Mouse (Mus musculus) retina, postnatal 7 days (tissue): ENCODE measurements around the gene Rpia.

ENCODE experiments used
- DNase-seq: peaks from one replicate; pipeline ENCODE4 v3.0.0-alpha.2; 2012; ENCODE audit warnings: low read depth, low spot score

Rpia gene

DNA sequence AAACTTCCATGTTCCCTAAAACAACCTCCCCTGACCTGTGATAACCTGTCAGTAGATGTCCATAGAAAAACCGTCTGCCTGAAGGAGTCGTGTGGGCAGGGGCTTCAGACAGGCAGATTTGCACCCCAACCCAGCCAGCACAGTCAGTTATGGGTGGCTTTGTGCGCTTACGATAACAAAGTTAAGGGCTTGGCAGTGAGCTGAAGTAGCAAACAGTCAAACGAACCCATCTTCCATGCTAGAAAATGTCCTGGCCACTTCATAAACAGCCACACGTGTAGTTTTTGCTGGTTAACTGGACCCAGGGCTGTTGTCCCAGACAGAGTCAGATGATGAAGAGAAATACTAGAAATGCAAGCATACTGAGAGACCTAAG, 40.1 kb downstream of the Rpia start:
- DNase-seq: no peak

DNA sequence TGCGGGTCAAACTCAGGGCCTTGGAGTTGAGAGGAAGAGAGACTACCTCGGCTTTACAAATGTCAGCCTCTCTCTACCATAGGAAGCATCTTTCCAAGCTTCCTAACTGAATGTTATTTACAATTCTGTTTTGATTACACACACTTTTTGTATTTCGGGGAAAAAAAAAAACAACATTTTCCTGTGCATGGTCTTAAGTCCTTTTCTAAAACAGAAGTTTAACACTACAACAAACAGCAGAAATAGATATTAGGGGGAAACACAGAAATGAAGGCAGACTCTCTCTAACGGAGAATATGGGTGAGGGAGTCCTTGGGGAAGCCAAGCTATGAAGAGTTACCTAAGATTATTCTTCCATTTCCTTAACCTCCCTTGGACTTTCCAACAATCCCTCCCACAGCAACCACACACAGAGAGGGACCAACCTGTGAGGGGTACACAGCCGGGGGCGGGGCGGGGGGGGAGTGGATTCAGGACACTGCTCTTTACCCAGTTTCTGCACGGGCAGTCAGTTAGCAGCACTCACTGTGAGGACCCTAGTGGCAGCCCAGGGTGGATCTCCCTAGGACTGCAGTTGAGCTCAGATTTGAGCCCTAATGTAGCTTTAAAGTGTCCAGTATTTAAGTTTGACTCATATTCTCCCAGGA, 40.7 kb downstream of the Rpia start:
- no peak for DNase-seq

DNA sequence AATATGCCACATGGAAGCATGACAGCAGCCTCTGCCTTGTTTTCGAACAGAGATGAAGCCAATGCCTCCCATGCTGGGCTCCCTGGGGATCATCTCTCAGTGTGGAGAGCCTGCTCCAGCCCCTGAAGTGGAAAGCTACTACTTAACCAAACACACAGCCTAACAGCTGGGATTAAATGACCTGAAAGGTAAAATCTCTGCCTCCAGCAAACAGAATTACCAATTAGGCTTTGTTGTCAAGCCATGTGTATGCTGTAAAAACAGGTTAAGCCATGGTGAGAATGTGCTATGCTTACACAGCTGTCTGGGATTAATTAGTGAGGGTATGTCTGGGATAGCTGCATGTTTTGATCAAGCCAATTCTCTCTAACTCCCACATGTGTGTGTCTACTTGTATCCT, 42.3 kb downstream of the Rpia start:
- DNase-seq: no peak

DNA sequence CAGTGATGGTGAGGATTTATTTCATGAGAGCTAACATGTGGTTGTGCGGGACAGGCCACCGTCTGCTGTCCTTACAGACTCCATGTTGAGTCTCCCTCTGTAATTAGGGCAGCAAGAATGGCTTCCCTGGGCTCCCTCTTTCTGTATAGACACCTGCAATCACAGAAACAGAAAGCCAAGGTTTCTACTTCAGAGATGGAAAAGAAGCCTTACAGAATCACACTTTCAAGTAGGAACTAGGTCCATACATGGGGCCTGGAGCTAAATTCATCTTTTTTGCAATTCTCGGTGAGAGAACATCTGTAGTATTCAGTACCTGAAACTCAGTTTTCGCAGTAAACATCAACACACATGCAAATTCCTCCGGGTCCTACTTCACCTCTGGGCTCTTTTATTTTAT, 44.3 kb downstream of the Rpia start:
- DNase-seq: no peak

DNA sequence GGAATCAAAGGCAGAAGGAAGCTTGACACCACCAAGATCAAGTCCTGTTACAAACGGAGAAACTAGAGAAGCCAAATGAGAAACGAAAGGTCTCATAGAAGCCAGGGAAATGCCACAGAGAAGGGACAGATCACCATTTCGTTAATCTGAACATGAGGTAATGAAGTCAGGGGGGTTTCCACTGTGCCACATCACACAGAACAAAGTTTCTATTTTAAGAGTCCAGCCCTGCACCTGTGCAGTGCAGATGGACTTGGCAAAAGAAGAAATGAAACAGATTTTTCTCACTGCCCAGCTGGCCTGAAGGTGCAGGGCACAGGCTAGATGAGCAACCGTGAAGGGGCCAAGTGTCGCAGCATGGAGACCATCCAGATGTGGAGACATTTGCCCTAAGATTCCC, 48.1 kb downstream of the Rpia start:
- DNase-seq: no peak

DNA sequence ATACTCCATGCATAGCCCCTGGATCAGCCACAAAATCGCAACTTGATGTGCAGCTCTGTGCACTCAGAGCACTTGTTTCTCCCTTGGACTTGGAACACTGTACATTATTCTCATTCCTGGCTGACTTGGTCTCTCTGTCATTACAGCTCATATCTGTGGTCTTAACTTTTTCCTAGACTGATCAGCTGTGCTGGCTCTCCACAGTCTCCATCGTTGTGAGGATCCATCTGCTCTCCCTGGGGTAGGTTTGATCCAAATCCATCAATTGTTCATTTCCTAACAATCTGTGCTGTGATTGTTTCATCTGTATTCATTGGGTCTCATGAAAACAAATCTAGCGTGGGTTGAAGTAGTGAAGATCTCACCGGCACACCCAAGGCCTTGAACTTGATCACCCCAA, 49.2 kb downstream of the Rpia start:
- DNase-seq: no peak

DNA sequence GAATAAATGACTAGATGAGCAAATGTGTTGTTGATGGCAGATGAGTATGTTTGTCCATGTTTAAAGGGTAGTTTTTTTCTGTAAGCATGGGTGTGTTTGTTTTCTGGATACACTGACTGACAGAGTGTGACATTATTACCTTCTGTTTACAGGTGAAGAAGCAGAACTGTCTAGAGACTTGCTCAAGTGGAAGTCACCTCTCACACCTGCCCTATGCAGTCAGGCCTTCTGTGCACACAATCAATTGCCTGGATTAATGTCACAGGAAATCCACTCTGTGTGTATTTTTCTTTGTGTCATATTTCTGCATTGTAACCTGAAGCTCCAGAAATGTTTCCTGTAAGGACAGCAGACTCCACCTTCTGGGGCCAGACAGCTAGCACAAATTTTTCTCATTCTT, 51.5 kb downstream of the Rpia start:
- DNase-seq: no peak

DNA sequence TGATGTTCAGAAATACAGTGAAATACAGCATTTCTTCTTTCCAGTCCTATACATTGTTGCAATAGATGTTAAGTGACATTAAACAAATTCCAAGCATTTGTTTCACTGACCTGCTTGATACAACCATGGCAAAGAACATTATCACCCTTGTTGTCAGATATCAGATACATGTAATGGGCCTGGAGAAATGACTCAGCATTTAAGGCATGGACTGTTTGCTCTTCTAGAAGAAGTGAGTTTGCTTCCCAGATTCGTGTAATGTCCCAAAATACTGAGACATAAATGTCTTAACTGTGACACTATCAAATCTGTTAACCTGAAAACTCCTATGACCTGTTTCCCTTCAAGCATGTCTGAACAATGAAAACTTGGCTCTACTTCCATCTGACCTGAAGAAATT, 52.6 kb downstream of the Rpia start:
- DNase-seq: no peak

DNA sequence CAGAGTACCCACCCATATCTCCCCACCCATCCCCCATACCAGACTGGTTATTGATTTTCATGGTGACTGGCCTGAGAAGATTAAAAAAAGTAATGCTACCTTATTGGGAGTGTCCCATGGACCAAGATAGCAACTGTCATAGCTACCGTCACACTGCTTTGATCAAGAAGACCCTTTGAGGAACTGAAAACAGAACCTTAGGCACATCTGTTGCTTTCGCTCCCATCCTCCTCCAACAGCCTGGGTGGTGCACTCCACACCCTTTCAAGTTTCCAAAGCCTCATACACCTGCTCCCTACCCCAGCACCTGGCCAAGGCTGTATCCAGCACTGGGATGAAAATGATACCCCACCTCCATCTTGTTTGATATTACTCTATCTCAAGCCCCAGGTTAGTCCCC, 56.5 kb downstream of the Rpia start:
- DNase-seq: no peak

DNA sequence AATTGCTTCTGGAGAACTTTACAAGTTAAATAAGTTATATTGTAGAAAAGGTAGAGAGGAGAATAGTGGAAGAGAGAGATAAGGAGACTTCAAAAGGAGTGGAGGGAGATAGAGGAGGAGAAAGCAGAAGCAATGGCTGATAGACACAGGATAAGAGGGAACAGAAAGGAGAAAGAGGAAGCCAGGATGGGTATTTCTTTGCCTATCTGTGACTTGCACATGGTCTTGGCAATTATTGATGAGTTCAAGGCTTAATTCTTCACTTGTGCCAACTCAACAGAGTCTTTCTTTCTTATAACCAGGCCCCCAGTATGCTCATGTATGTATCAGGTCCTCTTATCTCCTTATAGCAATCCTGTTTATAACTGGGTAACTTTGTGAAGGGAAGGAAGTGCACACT, 61.2 kb downstream of the Rpia start:
- DNase-seq: no peak

DNA sequence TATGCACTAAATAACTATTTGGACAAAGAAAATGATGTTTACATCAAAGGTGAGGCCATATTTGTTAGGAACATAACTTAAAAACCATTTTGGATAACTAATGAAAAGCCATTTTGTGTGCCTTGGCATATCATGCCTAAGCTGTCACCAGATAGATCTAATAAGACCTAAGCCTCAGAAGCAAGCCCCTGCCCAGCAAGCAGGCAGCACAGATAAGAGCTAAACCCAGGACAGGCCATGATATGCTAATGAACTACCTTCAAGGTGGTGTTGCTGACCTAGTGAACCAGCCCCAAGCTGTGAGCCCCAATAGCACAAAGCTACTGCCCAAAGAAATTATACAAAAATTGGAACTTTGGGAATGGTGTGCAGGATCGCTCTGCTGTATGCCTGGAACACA, 62.9 kb downstream of the Rpia start:
- no peak for DNase-seq

DNA sequence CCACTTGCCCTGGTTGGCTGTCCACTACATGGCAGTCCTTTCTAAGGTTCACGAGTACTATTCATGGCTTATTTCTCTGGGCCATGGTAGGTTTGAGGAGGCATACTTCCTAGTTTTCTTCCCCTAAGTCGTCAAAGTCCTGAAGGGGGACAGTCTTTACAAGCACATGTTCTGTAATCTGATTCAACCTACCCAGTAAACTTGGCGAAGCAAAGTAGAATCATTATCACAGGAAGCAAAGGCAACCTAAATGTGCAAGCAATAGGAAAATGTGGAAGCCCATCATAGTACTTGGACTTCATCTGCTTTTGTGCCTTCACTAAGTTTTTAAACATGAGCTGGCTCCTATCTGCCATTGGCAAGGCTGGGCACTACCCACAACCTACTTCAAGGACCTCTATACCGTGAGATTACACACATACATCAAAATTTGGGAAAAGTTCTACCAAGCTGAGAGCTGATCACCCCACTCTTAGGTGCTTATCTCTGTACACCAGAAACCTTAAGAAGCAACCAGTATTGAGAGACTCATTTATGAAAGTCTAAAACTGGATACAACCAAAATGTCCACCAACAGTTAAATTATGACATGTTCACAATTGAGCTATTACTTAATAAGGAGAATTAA, 64.8 kb downstream of the Rpia start:
- no peak for DNase-seq

DNA sequence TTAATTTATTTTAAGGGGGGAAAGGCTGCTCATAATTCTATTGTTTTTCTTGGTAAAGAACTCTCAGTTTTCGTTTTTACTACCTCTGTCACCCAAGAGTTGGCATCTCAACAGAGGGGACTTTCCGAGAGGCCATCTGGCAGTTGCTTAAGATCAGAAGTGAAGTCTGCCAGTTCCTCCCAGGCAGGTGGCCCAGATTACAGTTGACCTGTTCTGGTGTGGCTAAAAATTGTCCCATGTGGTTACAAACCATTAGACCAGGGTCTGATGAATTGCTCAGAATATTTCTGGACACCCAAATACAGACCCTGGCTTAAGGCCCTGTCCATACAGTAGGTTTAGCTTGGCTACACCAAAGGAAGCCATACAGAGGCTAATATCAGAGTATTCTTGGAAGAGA, 66.4 kb downstream of the Rpia start:
- no peak for DNase-seq

DNA sequence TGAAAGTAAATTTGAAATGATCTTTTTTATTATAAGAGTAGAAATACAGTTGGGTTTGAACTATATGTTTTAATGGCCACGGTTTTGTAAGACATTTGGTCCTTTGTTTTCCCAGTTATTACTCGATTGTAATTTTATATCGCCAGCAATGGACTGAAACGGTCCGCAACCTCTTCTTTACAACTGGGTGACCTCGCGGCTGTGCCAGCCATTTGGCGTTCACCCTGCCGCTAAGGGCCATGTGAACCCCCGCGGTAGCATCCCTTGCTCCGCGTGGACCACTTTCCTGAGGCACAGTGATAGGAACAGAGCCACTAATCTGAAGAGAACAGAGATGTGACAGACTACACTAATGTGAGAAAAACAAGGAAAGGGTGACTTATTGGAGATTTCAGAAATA, 67.3 kb downstream of the Rpia start:
- DNase-seq: no peak

DNA sequence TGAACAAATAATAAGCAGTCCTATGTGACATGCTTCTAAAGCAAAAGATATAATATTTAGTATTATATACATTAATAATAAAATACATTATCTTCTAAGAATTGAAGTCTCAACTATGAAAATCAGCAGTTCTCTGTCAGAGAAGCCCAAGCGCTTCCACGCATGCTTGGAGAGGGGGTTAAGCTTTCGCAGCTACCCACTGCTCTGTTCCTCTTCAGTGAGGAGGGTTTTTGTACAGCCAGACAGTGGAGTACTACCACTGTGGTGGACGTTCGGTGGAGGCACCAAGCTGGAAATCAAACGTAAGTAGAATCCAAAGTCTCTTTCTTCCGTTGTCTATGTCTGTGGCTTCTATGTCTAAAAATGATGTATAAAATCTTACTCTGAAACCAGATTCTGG, 69.7 kb downstream of the Rpia start:
- no peak for DNase-seq

DNA sequence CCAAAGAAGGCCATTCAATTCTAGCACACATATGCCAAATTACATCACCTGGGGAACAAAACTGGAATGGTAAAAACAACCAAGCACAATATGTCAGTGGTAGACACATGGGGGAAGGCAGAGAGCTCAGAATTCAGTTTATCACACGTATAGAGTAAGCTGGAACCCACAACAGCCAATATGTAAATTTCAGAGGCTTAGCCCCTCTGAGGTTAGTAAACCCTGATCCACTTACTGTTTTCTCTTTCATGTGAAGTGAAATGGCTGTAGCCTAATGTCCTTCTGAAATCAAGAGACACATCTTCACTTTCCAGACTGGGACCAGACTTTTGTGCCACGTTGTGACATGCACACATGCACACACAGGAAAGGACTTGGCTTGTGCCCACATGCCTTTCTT, 73.3 kb downstream of the Rpia start:
- DNase-seq: no peak

DNA sequence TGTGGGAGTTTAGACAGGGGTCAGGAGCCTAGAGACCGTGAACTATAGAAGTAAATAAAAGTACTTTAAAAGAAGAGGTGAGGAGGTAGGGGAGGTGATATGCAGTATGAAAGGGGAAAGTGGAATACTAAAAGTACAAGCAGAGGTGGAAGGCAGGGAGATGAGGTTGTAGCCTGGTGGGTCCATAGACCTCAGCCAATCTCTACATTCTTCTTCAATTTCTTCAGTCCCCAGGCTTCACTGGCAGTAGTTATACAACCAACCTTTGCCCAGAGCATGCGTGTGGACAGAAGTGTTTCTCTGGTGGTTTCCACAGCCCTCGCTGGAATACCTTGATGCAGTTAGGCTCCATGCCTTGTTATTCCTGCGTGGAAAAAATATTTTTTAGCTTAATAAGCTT, 73.9 kb downstream of the Rpia start:
- no peak for DNase-seq

DNA sequence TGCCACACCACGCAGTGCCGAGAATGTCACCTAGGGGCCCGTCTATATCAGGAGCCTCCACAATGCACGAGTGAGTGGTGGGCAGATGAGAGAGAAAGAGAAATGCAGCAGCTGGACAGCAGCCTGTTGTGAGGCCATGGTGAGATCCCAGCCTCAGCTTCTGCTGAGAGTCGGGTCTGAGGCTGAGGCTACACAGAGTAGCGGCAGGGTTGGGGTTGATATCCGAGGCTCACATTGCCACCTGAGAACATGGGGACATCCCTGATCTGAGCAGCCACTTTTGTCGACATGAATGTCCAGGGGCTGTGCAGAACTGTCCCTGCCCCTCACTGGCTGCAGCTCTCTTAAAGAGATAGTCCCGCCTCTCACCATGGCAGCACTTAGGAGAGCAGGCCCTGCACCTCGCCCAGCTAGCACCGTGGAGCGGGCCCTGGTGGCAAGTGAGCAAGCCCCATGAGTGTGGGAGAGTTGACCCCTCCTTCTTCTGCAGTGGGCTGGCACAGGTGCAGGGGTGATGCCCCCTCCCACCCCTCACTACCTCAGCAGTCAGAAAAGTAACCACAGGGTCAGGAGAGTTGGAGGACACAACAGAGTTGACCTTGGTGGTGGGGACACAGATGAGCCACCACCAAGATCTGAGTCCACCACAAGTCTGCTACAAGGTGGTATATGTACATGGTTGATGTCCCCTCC, 75.2 kb downstream of the Rpia start:
- DNase-seq: no peak
